Mouse (Mus musculus) stomach, postnatal 0 days (tissue): ENCODE results near the gene Mlx. TPM values are rescaled to one million over a fixed set of nuclear protein-coding genes. Genes with fewer than 3 reads are reported as not detected.

Source experiments
- ATAC-seq: fragments of 200-750 bp; cut with Nextera tagmentation; 2 replicates; pipeline ENCODE4 v1.8.0; 2017; ENCODE audit not compliant: low FRiP score, low TSS enrichment
- DNase-seq: peaks from one replicate; pipeline ENCODE4 v3.0.0-alpha.2; 2016; ENCODE audit warnings: low spot score
- H3K27ac ChIP-seq: fragments of 300-500 bp; sonication (generic); replicated peaks from 2 replicates; pipeline ENCODE4 v1.5.1; 2014; ENCODE audit warnings: mild to moderate bottlenecking, control low read depth
- H3K27me3 ChIP-seq: fragments of 300-500 bp; sonication (generic); 2 replicates; pipeline ENCODE4 v1.6.1; 2014; ENCODE audit warnings: low read length; ENCODE audit not compliant: control insufficient read depth, insufficient read depth
- H3K36me3 ChIP-seq: fragments of 300-500 bp; sonication (generic); 2 replicates; pipeline ENCODE4 v1.6.1; 2014; ENCODE audit warnings: low read length, mixed read lengths; ENCODE audit not compliant: control insufficient read depth, insufficient read depth
- H3K4me1 ChIP-seq: fragments of 300-500 bp; sonication (generic); replicated peaks from 2 replicates; pipeline ENCODE4 v1.6.1; 2014; ENCODE audit warnings: antibody characterized with exemption; ENCODE audit not compliant: control insufficient read depth, insufficient read depth
- H3K4me2 ChIP-seq: fragments of 300-500 bp; sonication (generic); replicated peaks from 2 replicates; pipeline ENCODE4 v1.6.1; 2014; ENCODE audit warnings: low read depth, mild to moderate bottlenecking, control low read depth, moderate library complexity
- H3K4me3 ChIP-seq: fragments of 300-500 bp; sonication (generic); 2 replicates; pipeline ENCODE4 v1.5.1; 2014; ENCODE audit warnings: low read depth, low read length, control low read depth
- H3K9ac ChIP-seq: fragments of 300-500 bp; sonication (generic); 2 replicates; pipeline ENCODE4 v1.6.1; 2014; ENCODE audit warnings: mild to moderate bottlenecking, low read length, control low read depth, mixed read lengths
- H3K9me3 ChIP-seq: fragments of 300-500 bp; sonication (generic); 2 replicates; pipeline ENCODE4 v1.6.1; 2016; ENCODE audit warnings: low read length; ENCODE audit not compliant: control insufficient read depth
- CTCF ChIP-seq: IDR thresholded peaks from 2 replicates; pipeline ENCODE4 v1.5.1; 2016; ENCODE audit warnings: antibody characterized with exemption, low read depth, mild to moderate bottlenecking, moderate library complexity
- EP300 ChIP-seq: optimal IDR thresholded peaks from 2 replicates; pipeline ENCODE3; 2016; ENCODE audit warnings: antibody characterized with exemption
- WGBS: fragments of 180-500 bp; shearing (Covaris S2); extraction: QIAGEN DNeasy Blood & Tissue Kit; methylation state at CpG from one replicate; pipeline ENCODE4 v1.1.7; 2014; 5-methylcytosine and 5-hydroxymethylcytosine counted together
- polyA plus RNA-seq: library from polyadenylated mRNA; unstranded; fragments of >200 nt; fragmentation: Nextera tagmentation; extraction: Ambion mirVana; gene quantifications from 2 replicates; pipeline ENCODE4 v1.2.1, GENCODE M21; 2015

The Mlx gene
- polyA plus RNA-seq, 1 experiment from 2014 or later = 42.3 TPM

GRCm38 (mm10) chr11:101131187-101131586, 44.1 kb downstream of the Mlx start:
- WGBS = 66% methylated on average over 2 of the region's 2 CpGs
- Histone ChIP-seq H3K4me1 (peaks cover 3% of the 10 kb centered on the region; the same call in 1 of the 2 replicates), H3K4me2 (no peak overlapping the region), H3K9me3 (no peaks in the 10 kb centered on the region), H3K4me3 (no peak overlapping the region), H3K36me3 (peaks cover 3% of the 10 kb centered on the region; the same call in 1 of the 2 replicates), H3K27me3 (no peaks in the 10 kb centered on the region), H3K9ac (no peak overlapping the region), H3K27ac (no peak overlapping the region)
- ATAC-seq = no peak
- no peak for DNase-seq
- TF ChIP-seq EP300 = no peak
- no peak for TF ChIP-seq CTCF

GRCm38 (mm10) chr11:101131701-101132100, 44.6 kb downstream of the Mlx start:
- Histone ChIP-seq H3K36me3 (peaks cover under 1% of the 10 kb centered on the region; the same call in 1 of the 2 replicates), H3K4me1 (peaks cover 3% of the 10 kb centered on the region; the same call in 1 of the 2 replicates), H3K27ac (no peak overlapping the region), H3K9me3 (no peaks in the 10 kb centered on the region), H3K4me2 (no peak overlapping the region), H3K27me3 (no peaks in the 10 kb centered on the region), H3K4me3 (no peak overlapping the region), H3K9ac (no peak overlapping the region)
- WGBS = 92% methylated on average over 6 of the region's 6 CpGs
- TF ChIP-seq EP300 (no peak), CTCF (peak; percentile 66)
- peak; percentile 56 for DNase-seq
- ATAC-seq = no peak

- H3K4me1 ChIP-seq = peaks cover 3% of the 10 kb centered on the region; the same call in 1 of the 2 replicates
- WGBS = 53% methylated on average over 12 of the region's 12 CpGs
- TF ChIP-seq EP300 = no peak
- TF ChIP-seq CTCF = no peak
- H3K27ac ChIP-seq = no peak overlapping the region
- H3K36me3 ChIP-seq = no peaks in the 10 kb centered on the region
- no peak for ATAC-seq
- no peak for DNase-seq
- no peaks in the 10 kb centered on the region for H3K27me3 ChIP-seq
- H3K4me3 ChIP-seq = no peak overlapping the region
- H3K9ac ChIP-seq = no peak overlapping the region
- no peaks in the 10 kb centered on the region for H3K9me3 ChIP-seq
- no peak overlapping the region for H3K4me2 ChIP-seq
Observed at GRCm38 (mm10) chr11:101133037-101133436, 46.0 kb downstream of the Mlx start.

GRCm38 (mm10) chr11:101134217-101134865, 47.3 kb downstream of the Mlx start:
- no peak overlapping the region for H3K4me2 ChIP-seq
- H3K36me3 ChIP-seq = no peaks in the 10 kb centered on the region
- TF ChIP-seq CTCF = no peak
- TF ChIP-seq EP300 = no peak
- no peaks in the 10 kb centered on the region for H3K9me3 ChIP-seq
- DNase-seq (no peak), ATAC-seq (no peak)
- peaks cover 3% of the 10 kb centered on the region; the same call in 1 of the 2 replicates for H3K4me1 ChIP-seq
- H3K27ac ChIP-seq = no peak overlapping the region
- H3K4me3 ChIP-seq = no peak overlapping the region
- no peaks in the 10 kb centered on the region for H3K27me3 ChIP-seq
- WGBS = 66% methylated on average over 13 of the region's 13 CpGs
- H3K9ac ChIP-seq = no peak overlapping the region

- ATAC-seq = no peak
- peak overlapping the region; percentile 14; the same call in 1 of the 2 replicates for H3K27ac ChIP-seq
- TF ChIP-seq EP300 = no peak
- 64% methylated on average over 7 of the region's 7 CpGs for WGBS
- H3K9me3 ChIP-seq = no peaks in the 10 kb centered on the region
- H3K9ac ChIP-seq = no peak overlapping the region
- H3K4me3 ChIP-seq = no peak overlapping the region
- DNase-seq = no peak
- no peaks in the 10 kb centered on the region for H3K27me3 ChIP-seq
- H3K36me3 ChIP-seq = no peaks in the 10 kb centered on the region
- no peaks in the 10 kb centered on the region for H3K4me1 ChIP-seq
- no peak overlapping the region for H3K4me2 ChIP-seq
Observed at GRCm38 (mm10) chr11:101137000-101137399, 49.9 kb downstream of the Mlx start.

- 13% methylated on average over 15 of the region's 15 CpGs for WGBS
- Histone ChIP-seq H3K36me3 (no peaks in the 10 kb centered on the region), H3K27ac (peak overlapping the region; percentile 91), H3K4me2 (peak overlapping the region; percentile 35), H3K27me3 (no peaks in the 10 kb centered on the region), H3K4me3 (no peak overlapping the region), H3K9ac (no peak overlapping the region), H3K4me1 (no peaks in the 10 kb centered on the region), H3K9me3 (no peaks in the 10 kb centered on the region)
- DNase-seq = peak; percentile 64
- peak; percentile 92 for ATAC-seq
- TF ChIP-seq EP300 (no peak), CTCF (0 out of 2 replicates have a peak, but pooled peaks have one; percentile 1)
Observed at GRCm38 (mm10) chr11:101138536-101139181, 51.6 kb downstream of the Mlx start.
